Mouse (Mus musculus) bone marrow macrophage, adult 2 months (primary cell): ENCODE measurements around the gene Adgre5.

Experiments used
- CTCF ChIP-seq: IDR thresholded peaks from 2 replicates; pipeline ENCODE4 v1.5.1; 2012; ENCODE audit warnings: low read depth, mild to moderate bottlenecking, low read length, moderate library complexity
- POLR2A ChIP-seq: IDR thresholded peaks from 2 replicates; pipeline ENCODE4 v1.6.1; 2012; ENCODE audit warnings: mild to moderate bottlenecking, low read depth, low read length, borderline replicate concordance

DNA sequence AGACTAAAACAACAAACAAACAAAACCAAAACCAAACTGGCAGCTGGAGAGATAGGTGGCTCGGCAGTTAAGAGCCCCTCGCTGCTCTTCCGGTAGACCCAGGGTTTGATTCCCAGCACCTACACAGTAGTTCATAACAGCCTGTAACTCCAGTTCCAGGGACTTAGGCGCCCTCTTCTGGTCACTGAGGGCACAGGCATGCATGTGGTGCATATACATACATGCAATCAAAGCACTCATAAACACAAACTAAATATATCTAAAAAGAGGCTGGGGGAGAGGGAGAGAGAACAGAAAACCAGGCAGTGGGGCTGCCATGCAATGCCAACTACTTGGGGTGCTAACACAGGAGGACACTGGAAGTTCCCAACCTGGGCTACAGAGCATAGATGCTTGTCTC lies 3.8 kb downstream of the Adgre5 start:
- peak; percentile 16; the same call in 1 of the 2 replicates for TF ChIP-seq CTCF
- TF ChIP-seq POLR2A, result no peak
